Mouse (Mus musculus) kidney, embryonic 16.5 days (tissue): Measurements from ENCODE around the gene Uxs1. TPM values are rescaled to one million over a fixed set of nuclear protein-coding genes. Genes with fewer than 3 reads are reported as not detected.

Experiments
- ATAC-seq: fragments of 200-750 bp; cut with Nextera tagmentation; 2 replicates; pipeline ENCODE4 v1.8.0; 2017; ENCODE audit warnings: moderate TSS enrichment; ENCODE audit not compliant: low FRiP score, low TSS enrichment
- H3K27ac ChIP-seq: fragments of 300-500 bp; sonication (generic); 2 replicates; pipeline ENCODE4 v1.5.1; 2014; ENCODE audit warnings: low read length
- H3K27me3 ChIP-seq: fragments of 300-500 bp; sonication (generic); 2 replicates; pipeline ENCODE4 v1.6.1; 2014; ENCODE audit warnings: low read length, control low read depth, mixed read lengths; ENCODE audit not compliant: insufficient read depth
- H3K36me3 ChIP-seq: fragments of 300-500 bp; sonication (generic); 2 replicates; pipeline ENCODE4 v1.6.1; 2014; ENCODE audit warnings: low read length, control low read depth, mixed read lengths; ENCODE audit not compliant: insufficient read depth
- H3K4me1 ChIP-seq: fragments of 300-500 bp; sonication (generic); 2 replicates; pipeline ENCODE4 v1.6.1; 2014; ENCODE audit warnings: low read length, control low read depth, mixed read lengths; ENCODE audit not compliant: insufficient read depth
- H3K4me2 ChIP-seq: fragments of 300-500 bp; sonication (generic); replicated peaks from 2 replicates; pipeline ENCODE4 v1.6.1; 2014; ENCODE audit warnings: low read depth, low read length
- H3K4me3 ChIP-seq: fragments of 300-500 bp; sonication (generic); 2 replicates; pipeline ENCODE4 v1.5.1; 2014; ENCODE audit warnings: mild to moderate bottlenecking, low read length
- H3K9ac ChIP-seq: fragments of 300-500 bp; sonication (generic); replicated peaks from 2 replicates; pipeline ENCODE4 v1.6.1; 2014; ENCODE audit warnings: low read length
- H3K9me3 ChIP-seq: fragments of 300-500 bp; sonication (generic); 2 replicates; pipeline ENCODE4 v1.6.1; 2016; ENCODE audit warnings: low read length, control low read depth
- WGBS: fragments of 180-500 bp; shearing (Covaris S2); extraction: QIAGEN DNeasy Blood & Tissue Kit; methylation state at CpG from one replicate; pipeline ENCODE4 v1.1.7; 2014; 5-methylcytosine and 5-hydroxymethylcytosine counted together
- polyA plus RNA-seq: library from polyadenylated mRNA; unstranded; fragments of >200 nt; fragmentation: Nextera tagmentation; extraction: Ambion mirVana; gene quantifications from 2 replicates; pipeline ENCODE4 v1.2.1, GENCODE M21; 2015

The Uxs1 gene
- polyA plus RNA-seq, 1 experiment from 2014 or later, result 26.0 TPM

- 91% methylated on average over 8 of the region's 8 CpGs for WGBS
- ATAC-seq, result no peak
- Histone ChIP-seq H3K9me3 (no peaks in the 10 kb centered on the region), H3K27ac (no peak overlapping the region), H3K9ac (no peak overlapping the region), H3K4me2 (no peak overlapping the region), H3K4me1 (no peaks in the 10 kb centered on the region), H3K36me3 (peaks cover 19% of the 10 kb centered on the region), H3K27me3 (no peaks in the 10 kb centered on the region), H3K4me3 (no peak overlapping the region)
Observed at GRCm38 (mm10) chr1:43754448-43755312, 72.9 kb downstream of the Uxs1 start.

- Histone ChIP-seq H3K9me3 (no peaks in the 10 kb centered on the region), H3K4me3 (no peak overlapping the region), H3K36me3 (no peaks in the 10 kb centered on the region), H3K27ac (no peak overlapping the region), H3K4me2 (no peak overlapping the region), H3K27me3 (no peaks in the 10 kb centered on the region), H3K4me1 (no peaks in the 10 kb centered on the region), H3K9ac (no peak overlapping the region)
- ATAC-seq, result no peak
- 88% methylated on average over 10 of the region's 10 CpGs for WGBS
Observed at GRCm38 (mm10) chr1:43738519-43738894, 89.1 kb downstream of the Uxs1 start.

DNA sequence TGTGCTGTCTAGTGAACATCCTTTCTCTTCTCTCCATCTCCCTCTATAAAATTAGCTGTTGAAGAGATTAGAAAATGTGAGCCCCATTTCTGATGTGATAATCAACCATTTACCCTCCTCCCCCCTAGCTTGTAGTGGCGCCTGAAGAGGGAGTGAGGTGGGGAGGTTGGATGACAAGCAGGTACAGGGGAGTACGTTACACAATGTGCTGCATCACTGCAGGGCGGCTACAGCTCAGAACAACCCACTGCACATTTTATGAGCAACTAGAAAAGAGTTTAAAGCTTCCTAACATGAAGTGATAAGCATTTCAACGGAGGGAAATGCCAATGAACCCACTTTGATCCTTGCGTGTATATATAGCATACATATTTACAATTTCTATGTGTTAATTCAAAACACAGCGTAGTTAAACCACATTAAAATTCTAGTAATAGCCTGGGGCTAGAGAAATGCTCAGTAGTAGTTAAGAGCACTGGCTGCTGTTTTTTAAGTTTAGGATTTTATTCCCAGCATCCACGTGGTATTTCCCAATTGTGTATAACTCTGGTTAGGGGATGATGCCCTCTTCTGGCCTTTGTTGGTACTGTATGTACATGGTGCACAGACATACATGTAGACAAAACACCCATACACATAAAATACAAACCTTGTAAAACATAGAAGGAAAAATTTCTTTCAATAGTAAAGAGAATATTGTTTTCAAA lies 89.6 kb downstream of the Uxs1 start:
- no peak overlapping the region for H3K9ac ChIP-seq
- H3K4me3 ChIP-seq, result no peak overlapping the region
- H3K9me3 ChIP-seq, result no peaks in the 10 kb centered on the region
- 65% methylated on average over 7 of the region's 7 CpGs for WGBS
- no peaks in the 10 kb centered on the region for H3K4me1 ChIP-seq
- ATAC-seq, result no peak; the same call in 1 of the 2 replicates
- H3K4me2 ChIP-seq, result no peak overlapping the region
- H3K27me3 ChIP-seq, result no peaks in the 10 kb centered on the region
- no peak overlapping the region for H3K27ac ChIP-seq
- no peaks in the 10 kb centered on the region for H3K36me3 ChIP-seq

GRCm38 (mm10) chr1:43732657-43733056 lies 94.9 kb downstream of the Uxs1 start:
- no peaks in the 10 kb centered on the region for H3K9me3 ChIP-seq
- no peak overlapping the region for H3K27ac ChIP-seq
- no peak overlapping the region for H3K4me2 ChIP-seq
- H3K4me1 ChIP-seq, result peaks cover 4% of the 10 kb centered on the region
- 74% methylated on average over 1 of the region's 1 CpGs for WGBS
- no peak overlapping the region for H3K4me3 ChIP-seq
- H3K9ac ChIP-seq, result no peak overlapping the region
- no peaks in the 10 kb centered on the region for H3K36me3 ChIP-seq
- no peaks in the 10 kb centered on the region for H3K27me3 ChIP-seq
- no peak for ATAC-seq

DNA sequence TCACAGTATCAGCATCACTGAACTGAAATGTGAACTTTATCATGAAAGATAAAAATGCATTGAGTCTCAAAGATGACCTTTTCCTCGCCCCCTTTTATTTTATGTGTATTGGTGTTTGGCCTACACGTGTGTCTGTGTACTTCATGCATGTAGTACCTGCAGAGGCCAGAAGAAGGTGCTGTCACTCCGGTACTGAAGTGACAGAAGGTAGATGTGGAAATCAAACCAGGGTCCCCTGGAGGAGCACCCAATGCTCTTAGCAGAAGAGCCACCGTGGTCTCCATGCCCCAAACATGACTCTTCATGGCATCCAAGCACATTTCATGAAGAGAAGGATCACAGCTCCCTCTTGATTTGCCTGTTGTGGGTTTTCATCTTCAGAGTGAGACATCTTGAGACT lies 95.5 kb downstream of the Uxs1 start:
- no peaks in the 10 kb centered on the region for H3K27me3 ChIP-seq
- no peak overlapping the region for H3K4me2 ChIP-seq
- no peak overlapping the region for H3K9ac ChIP-seq
- no peak for ATAC-seq
- H3K4me3 ChIP-seq, result no peak overlapping the region
- no peak overlapping the region for H3K27ac ChIP-seq
- no peaks in the 10 kb centered on the region for H3K9me3 ChIP-seq
- 86% methylated on average over 4 of the region's 4 CpGs for WGBS
- no peaks in the 10 kb centered on the region for H3K36me3 ChIP-seq
- peaks cover 4% of the 10 kb centered on the region for H3K4me1 ChIP-seq

DNA sequence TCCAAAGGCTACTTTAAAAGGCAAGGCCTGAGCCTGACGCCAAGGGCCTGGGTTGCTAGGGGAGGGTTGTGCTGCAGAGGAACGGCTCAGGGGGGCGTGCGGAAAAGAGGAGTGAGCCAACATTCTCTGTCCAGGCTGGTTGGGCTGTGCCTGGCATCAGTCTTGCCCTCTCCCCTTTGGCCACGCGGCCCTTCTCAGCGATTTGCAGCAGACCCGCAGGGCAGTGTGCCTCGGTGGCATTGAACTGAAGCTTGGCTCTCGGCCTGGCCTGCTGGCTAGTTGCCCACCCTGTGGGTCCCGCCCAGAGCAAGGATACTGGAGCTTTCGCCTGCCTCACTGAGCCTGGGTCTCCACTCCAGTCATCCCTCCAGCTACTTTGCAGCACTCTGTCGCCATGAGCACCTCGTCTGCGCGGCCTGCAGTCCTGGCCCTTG lies 97.1 kb downstream of the Uxs1 start, which contains the start of gene 1500015O10Rik:
Gene 1500015O10Rik (plus strand): TSS at position 112 of the 434 bp plus-strand sequence.
- H3K27ac ChIP-seq, result peak within 1 kb of the TSS; percentile 38; the same call in 1 of the 2 replicates
- 65% methylated on average over 16 of the region's 16 CpGs for WGBS
- peaks cover 4% of the 10 kb centered on the region for H3K4me1 ChIP-seq
- H3K9me3 ChIP-seq, result no peaks in the 10 kb centered on the region
- ATAC-seq, result peak; percentile 51
- no peaks in the 10 kb centered on the region for H3K36me3 ChIP-seq
- H3K27me3 ChIP-seq, result no peaks in the 10 kb centered on the region
- no peak within 1 kb of the TSS for H3K4me3 ChIP-seq
- no peak within 1 kb of the TSS for H3K9ac ChIP-seq
- H3K4me2 ChIP-seq, result no peak within 1 kb of the TSS

DNA sequence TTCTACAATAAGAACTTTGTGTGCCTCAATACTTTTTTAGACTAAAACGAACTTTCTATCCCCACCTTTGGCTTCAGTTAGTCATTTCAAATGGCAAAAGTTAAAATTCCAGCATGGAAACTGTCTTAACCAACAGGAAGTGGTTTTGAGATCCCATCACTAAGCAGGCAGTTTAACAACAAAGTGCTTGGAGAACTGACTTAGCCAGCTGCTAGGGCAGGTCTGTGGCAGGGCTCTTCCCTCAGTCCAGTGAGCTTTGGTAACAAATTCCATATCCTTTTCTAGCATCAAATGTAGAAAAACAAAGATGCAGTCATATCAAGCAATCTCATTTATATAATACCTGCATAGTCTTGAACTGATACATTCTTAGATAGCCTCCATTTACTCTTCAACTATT lies 105.1 kb downstream of the Uxs1 start:
- H3K4me1 ChIP-seq, result no peaks in the 10 kb centered on the region
- H3K4me2 ChIP-seq, result no peak overlapping the region
- WGBS, result 72% methylated on average over 1 of the region's 1 CpGs
- no peak overlapping the region for H3K27ac ChIP-seq
- peaks cover 4% of the 10 kb centered on the region for H3K9me3 ChIP-seq
- H3K27me3 ChIP-seq, result no peaks in the 10 kb centered on the region
- no peak for ATAC-seq
- H3K9ac ChIP-seq, result no peak overlapping the region
- H3K4me3 ChIP-seq, result no peak overlapping the region
- H3K36me3 ChIP-seq, result no peaks in the 10 kb centered on the region

DNA sequence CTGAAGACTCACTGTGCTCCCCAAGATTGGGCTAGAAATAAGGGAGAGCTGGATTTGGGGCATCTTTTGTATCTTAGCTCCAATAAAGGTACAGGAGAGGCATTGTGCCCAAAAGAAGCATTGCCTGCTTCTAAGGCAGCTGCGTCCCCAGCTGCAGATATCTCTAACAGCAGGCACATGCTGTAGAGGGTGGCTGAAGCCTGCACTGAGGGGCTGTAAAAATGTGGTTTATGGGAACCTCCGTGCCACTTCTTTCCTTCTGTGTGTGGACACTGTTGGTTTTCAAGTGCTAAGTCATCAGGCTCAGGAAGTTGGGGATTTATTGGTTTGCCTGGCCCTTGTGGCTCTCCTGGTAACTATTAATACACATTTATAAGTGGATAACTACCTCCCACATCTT lies 108.8 kb downstream of the Uxs1 start:
- no peaks in the 10 kb centered on the region for H3K36me3 ChIP-seq
- H3K4me3 ChIP-seq, result no peak overlapping the region
- no peak overlapping the region for H3K4me2 ChIP-seq
- no peaks in the 10 kb centered on the region for H3K4me1 ChIP-seq
- H3K9me3 ChIP-seq, result peaks cover 4% of the 10 kb centered on the region
- no peak overlapping the region for H3K27ac ChIP-seq
- H3K27me3 ChIP-seq, result no peaks in the 10 kb centered on the region
- WGBS, result 36% methylated on average over 2 of the region's 2 CpGs
- no peak overlapping the region for H3K9ac ChIP-seq
- ATAC-seq, result no peak

GRCm38 (mm10) chr1:43717967-43718366 lies 109.6 kb downstream of the Uxs1 start:
- WGBS, result 64% methylated on average over 7 of the region's 7 CpGs
- H3K27ac ChIP-seq, result no peak overlapping the region
- H3K4me3 ChIP-seq, result no peak overlapping the region
- no peak overlapping the region for H3K9ac ChIP-seq
- ATAC-seq, result no peak
- no peaks in the 10 kb centered on the region for H3K4me1 ChIP-seq
- H3K4me2 ChIP-seq, result no peak overlapping the region
- H3K27me3 ChIP-seq, result no peaks in the 10 kb centered on the region
- H3K9me3 ChIP-seq, result peaks cover 2% of the 10 kb centered on the region
- no peaks in the 10 kb centered on the region for H3K36me3 ChIP-seq

DNA sequence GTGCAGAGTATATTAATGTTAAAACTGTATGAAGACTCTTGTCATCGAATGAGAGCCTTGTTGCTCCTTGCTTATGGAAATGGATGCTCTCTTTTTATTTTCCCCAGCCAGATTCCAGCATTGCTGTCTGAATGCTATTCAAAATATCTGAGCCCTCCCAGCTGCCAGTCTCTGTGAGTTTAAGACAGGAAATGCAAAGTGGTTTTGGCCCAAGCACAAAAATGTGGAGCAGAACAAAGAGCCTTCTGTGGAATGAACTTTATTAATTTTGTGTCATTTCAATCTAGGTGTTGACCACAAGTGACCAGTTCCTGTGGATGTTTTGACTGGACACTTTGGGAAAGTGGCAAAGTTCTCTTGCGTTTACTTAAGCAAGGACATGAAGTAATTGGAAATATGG lies 112.8 kb downstream of the Uxs1 start:
- WGBS, result 80% methylated on average over 2 of the region's 2 CpGs

More for the DNA sequence above, 112.8 kb downstream of the Uxs1 start:
- no peak overlapping the region for H3K27ac ChIP-seq
- H3K9me3 ChIP-seq, result 0 out of 2 replicates have a peak, but pooled peaks cover 2% of the 10 kb centered on the region
- no peaks in the 10 kb centered on the region for H3K27me3 ChIP-seq
- H3K4me2 ChIP-seq, result no peak overlapping the region
- no peaks in the 10 kb centered on the region for H3K4me1 ChIP-seq
- H3K9ac ChIP-seq, result no peak overlapping the region
- H3K36me3 ChIP-seq, result no peaks in the 10 kb centered on the region
- no peak for ATAC-seq
- H3K4me3 ChIP-seq, result no peak overlapping the region
